Mouse (Mus musculus): ENCODE results near the gene Sod1. TPM values are rescaled to one million over a fixed set of nuclear protein-coding genes. Genes with fewer than 3 reads are reported as not detected.

The Sod1 gene
- 1,217 and 1,360 TPM in 2 replicates for total RNA-seq (2014; rRNA removed)
- 1,719 and 1,927 TPM in 2 replicates for polyA plus RNA-seq (2012; rRNA removed)

DNA sequence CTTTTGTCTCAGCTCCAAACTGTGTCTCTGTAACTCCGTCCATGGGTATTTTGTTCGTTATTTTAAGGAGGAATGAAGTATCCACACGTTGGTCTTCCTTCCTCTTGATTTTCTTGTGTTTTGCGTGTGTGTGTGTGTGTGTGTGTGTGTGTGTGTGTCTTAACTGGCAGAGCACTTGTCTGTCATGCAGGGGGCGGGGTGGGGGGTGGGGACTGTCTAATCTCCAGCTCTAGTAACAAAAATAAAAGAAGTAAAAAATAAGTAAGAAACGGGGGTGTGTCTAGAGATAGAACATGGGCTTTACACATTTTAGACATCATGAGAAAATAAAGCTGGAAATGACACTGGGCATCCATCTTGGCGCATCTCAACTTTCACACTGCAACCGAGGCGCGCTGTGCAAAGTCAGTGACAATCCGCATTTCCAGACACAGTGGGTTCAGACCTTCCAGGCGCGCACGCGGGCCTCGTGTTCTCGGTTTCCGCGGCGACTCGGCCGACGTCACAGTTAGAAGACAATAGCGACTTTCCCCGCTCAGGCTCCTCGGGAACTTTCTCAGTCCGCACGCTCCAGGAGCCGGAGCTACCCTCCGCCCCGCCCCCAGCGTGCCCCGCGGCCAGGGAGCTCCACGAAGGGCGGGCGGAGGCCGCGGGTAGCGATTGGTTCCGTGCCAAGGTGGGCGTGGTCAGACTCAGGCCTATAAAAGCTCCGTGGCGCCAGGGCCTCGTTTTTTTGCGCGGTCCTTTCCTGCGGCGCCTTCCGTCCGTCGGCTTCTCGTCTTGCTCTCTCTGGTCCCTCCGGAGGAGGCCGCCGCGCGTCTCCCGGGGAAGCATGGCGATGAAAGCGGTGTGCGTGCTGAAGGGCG, at the start of gene Sod1:
Gene Sod1 (plus strand): TSS at position 729 of the 866 bp plus-strand sequence.
- peaks cover 23% of the 10 kb centered on the region for H3K4me1 ChIP-seq (ENCODE audit: control insufficient read depth, insufficient read depth, low read length)
- TF ChIP-seq POLR2A (IDR thresholded peaks at IDR 0.05; ENCODE audit: extremely low read depth, insufficient read depth, low read length) = peak; percentile 97
- no peak for TF ChIP-seq CTCF (IDR thresholded peaks at IDR 0.05; ENCODE audit: low read depth, low read length)
- DNase-seq (ENCODE audit: extremely low read depth, low read depth, low spot score) = peak; percentile 75
- no peaks in the 10 kb centered on the region for H3K27me3 ChIP-seq (ENCODE audit: control insufficient read depth, insufficient read depth, low read length)
- H3K27ac ChIP-seq (replicated peaks; ENCODE audit: insufficient read depth, low read depth, low read length) = peak within 1 kb of the TSS; percentile 93
- H3K36me3 ChIP-seq (ENCODE audit: control insufficient read depth, insufficient read depth, low read length) = peaks cover 25% of the 10 kb centered on the region
- H3K9ac ChIP-seq (ENCODE audit: low read depth, low read length) = peak within 1 kb of the TSS; percentile 97
- H3K4me3 ChIP-seq (ENCODE audit: insufficient read depth, low read depth, low read length) = peak within 1 kb of the TSS; percentile 90
- 2% methylated on average over 63 of the region's 63 CpGs for WGBS
- H3K79me2 ChIP-seq (ENCODE audit: control insufficient read depth, insufficient read depth, low read length) = peaks cover 15% of the 10 kb centered on the region; the same call in 1 of the 2 replicates

DNA sequence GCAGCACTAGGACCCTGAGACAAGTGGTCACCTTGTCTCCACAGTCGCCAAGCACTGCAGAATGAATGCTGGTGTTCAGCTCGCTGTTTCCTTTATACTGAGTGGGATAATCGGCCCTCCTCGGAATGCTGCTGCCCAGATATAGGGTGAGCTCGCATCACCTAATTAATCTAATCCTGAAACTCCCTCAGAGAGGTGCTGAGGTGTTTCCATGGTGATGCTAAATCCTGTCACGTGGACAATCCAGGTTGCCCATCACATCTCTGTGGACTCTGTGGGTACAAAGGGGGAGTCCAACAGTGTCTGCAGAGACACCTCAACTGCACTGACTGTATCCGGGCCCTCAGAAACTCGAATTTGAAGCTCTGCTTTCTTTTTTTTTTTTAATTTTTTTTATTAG, 49.1 kb upstream of the Sod1 start:
- no peaks in the 10 kb centered on the region for H3K4me1 ChIP-seq (ENCODE audit: control insufficient read depth, insufficient read depth, low read length)
- H3K9ac ChIP-seq (ENCODE audit: low read depth, low read length) = no peak overlapping the region
- TF ChIP-seq POLR2A (IDR thresholded peaks at IDR 0.05; ENCODE audit: extremely low read depth, insufficient read depth, low read length) (no peak), CTCF (IDR thresholded peaks at IDR 0.05; ENCODE audit: low read depth, low read length) (no peak)
- H3K79me2 ChIP-seq (ENCODE audit: control insufficient read depth, insufficient read depth, low read length) = no peaks in the 10 kb centered on the region
- H3K36me3 ChIP-seq (ENCODE audit: control insufficient read depth, insufficient read depth, low read length) = no peaks in the 10 kb centered on the region
- no peak for DNase-seq (ENCODE audit: extremely low read depth, low read depth, low spot score)
- H3K27me3 ChIP-seq (ENCODE audit: control insufficient read depth, insufficient read depth, low read length) = no peaks in the 10 kb centered on the region
- no peak overlapping the region for H3K27ac ChIP-seq (replicated peaks; ENCODE audit: insufficient read depth, low read depth, low read length)
- WGBS = 79% methylated on average over 8 of the region's 8 CpGs
- no peak overlapping the region for H3K4me3 ChIP-seq (ENCODE audit: insufficient read depth, low read depth, low read length)

DNA sequence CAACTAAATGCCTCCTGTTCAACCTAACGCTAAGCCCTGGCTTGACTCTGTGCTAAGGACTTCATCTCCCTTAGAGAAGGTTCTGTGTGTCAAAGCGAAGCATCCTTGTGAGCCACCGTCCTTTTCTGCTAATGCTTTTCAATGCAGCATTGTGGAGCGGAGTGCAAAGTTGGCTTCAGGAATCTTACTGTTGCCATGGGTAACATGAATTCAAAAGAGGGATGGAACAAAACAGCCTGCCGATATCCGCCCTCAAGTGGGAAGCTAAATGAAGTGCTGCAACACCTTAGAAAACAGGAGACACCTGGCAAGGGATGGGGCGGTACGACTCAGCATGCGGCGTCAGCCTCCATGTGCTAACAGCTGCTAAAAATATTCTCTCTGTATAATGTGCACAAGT, 44.1 kb upstream of the Sod1 start:
- Histone ChIP-seq H3K27me3 (ENCODE audit: control insufficient read depth, insufficient read depth, low read length) (no peaks in the 10 kb centered on the region), H3K9ac (ENCODE audit: low read depth, low read length) (no peak overlapping the region), H3K79me2 (ENCODE audit: control insufficient read depth, insufficient read depth, low read length) (no peaks in the 10 kb centered on the region), H3K4me3 (ENCODE audit: insufficient read depth, low read depth, low read length) (no peak overlapping the region), H3K27ac (replicated peaks; ENCODE audit: insufficient read depth, low read depth, low read length) (no peak overlapping the region), H3K36me3 (ENCODE audit: control insufficient read depth, insufficient read depth, low read length) (no peaks in the 10 kb centered on the region), H3K4me1 (ENCODE audit: control insufficient read depth, insufficient read depth, low read length) (no peaks in the 10 kb centered on the region)
- WGBS = 68% methylated on average over 10 of the region's 10 CpGs
- TF ChIP-seq CTCF (IDR thresholded peaks at IDR 0.05; ENCODE audit: low read depth, low read length) (no peak), POLR2A (IDR thresholded peaks at IDR 0.05; ENCODE audit: extremely low read depth, insufficient read depth, low read length) (no peak)
- no peak for DNase-seq (ENCODE audit: extremely low read depth, low read depth, low spot score)

DNA sequence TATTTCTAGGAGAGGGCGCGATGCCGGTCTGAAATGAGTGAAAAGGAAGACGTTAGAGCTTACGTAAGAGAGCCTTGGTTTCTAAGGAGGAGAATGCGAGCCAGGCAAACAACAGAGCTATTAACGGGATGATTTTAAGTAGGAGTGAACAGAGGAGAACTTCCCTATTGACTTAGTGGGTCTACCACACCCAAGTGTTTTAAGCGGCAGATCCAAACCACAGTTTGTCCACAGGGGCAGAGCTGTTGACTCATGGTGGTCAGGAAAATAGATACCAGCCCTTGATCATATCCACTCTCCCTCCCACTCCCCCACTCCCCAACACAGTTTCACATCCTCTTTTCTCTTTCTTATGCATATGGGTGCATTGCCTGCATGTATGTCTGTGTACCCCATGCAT, 43.1 kb upstream of the Sod1 start:
- H3K4me3 ChIP-seq (ENCODE audit: insufficient read depth, low read depth, low read length) = no peak overlapping the region
- no peak overlapping the region for H3K27ac ChIP-seq (replicated peaks; ENCODE audit: insufficient read depth, low read depth, low read length)
- 65% methylated on average over 8 of the region's 8 CpGs for WGBS
- H3K79me2 ChIP-seq (ENCODE audit: control insufficient read depth, insufficient read depth, low read length) = no peaks in the 10 kb centered on the region
- no peaks in the 10 kb centered on the region for H3K27me3 ChIP-seq (ENCODE audit: control insufficient read depth, insufficient read depth, low read length)
- DNase-seq (ENCODE audit: extremely low read depth, low read depth, low spot score) = no peak
- no peaks in the 10 kb centered on the region for H3K36me3 ChIP-seq (ENCODE audit: control insufficient read depth, insufficient read depth, low read length)
- no peak for TF ChIP-seq CTCF (IDR thresholded peaks at IDR 0.05; ENCODE audit: low read depth, low read length)
- no peak for TF ChIP-seq POLR2A (IDR thresholded peaks at IDR 0.05; ENCODE audit: extremely low read depth, insufficient read depth, low read length)
- no peaks in the 10 kb centered on the region for H3K4me1 ChIP-seq (ENCODE audit: control insufficient read depth, insufficient read depth, low read length)
- H3K9ac ChIP-seq (ENCODE audit: low read depth, low read length) = no peak overlapping the region

DNA sequence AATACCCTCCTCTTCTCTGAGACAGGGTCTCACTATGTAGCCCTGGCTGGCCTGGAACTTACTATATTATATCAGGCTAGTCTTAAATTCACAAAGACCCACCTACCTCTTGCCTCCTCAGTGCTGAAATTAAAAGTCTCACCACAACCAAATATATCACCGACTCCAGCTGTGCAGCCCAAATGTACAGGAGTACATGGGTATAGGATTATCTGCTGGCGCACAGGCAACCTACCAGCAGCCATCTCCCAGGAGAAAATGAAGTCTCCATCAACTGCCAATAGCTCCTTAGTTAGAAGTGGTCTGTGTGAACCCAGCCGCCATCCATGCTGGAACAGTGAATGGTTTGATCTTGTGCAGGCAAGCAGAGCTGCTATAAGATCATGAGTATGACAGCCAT, 42.1 kb upstream of the Sod1 start:
- Histone ChIP-seq H3K79me2 (ENCODE audit: control insufficient read depth, insufficient read depth, low read length) (no peaks in the 10 kb centered on the region), H3K27ac (replicated peaks; ENCODE audit: insufficient read depth, low read depth, low read length) (no peak overlapping the region), H3K36me3 (ENCODE audit: control insufficient read depth, insufficient read depth, low read length) (no peaks in the 10 kb centered on the region), H3K4me1 (ENCODE audit: control insufficient read depth, insufficient read depth, low read length) (no peaks in the 10 kb centered on the region), H3K9ac (ENCODE audit: low read depth, low read length) (no peak overlapping the region), H3K27me3 (ENCODE audit: control insufficient read depth, insufficient read depth, low read length) (no peaks in the 10 kb centered on the region), H3K4me3 (ENCODE audit: insufficient read depth, low read depth, low read length) (no peak overlapping the region)
- DNase-seq (ENCODE audit: extremely low read depth, low read depth, low spot score) = no peak
- 88% methylated on average over 3 of the region's 3 CpGs for WGBS
- no peak for TF ChIP-seq CTCF (IDR thresholded peaks at IDR 0.05; ENCODE audit: low read depth, low read length)
- TF ChIP-seq POLR2A (IDR thresholded peaks at IDR 0.05; ENCODE audit: extremely low read depth, insufficient read depth, low read length) = no peak

DNA sequence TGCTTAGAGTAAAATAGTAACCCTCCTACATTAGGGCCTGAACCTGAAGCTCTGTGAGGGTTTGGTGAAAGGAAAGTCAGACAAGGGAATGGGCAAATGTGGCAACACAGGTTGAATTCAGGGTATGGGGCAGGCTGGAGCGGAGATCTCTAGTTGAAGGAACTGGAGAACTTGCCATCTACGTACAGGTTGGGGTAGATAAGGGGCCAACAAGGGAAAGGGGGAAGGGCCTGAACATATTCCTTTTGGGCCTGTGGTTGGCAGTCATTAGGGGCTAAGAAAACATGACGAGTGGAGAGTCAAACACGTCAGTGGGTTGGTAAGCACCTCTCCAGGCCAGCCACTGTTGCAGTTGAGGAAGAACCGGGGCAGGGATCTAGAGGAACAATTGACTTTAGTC, 40.7 kb upstream of the Sod1 start:
- TF ChIP-seq CTCF (IDR thresholded peaks at IDR 0.05; ENCODE audit: low read depth, low read length) (no peak), POLR2A (IDR thresholded peaks at IDR 0.05; ENCODE audit: extremely low read depth, insufficient read depth, low read length) (no peak)
- Histone ChIP-seq H3K79me2 (ENCODE audit: control insufficient read depth, insufficient read depth, low read length) (no peaks in the 10 kb centered on the region), H3K27me3 (ENCODE audit: control insufficient read depth, insufficient read depth, low read length) (no peaks in the 10 kb centered on the region), H3K9ac (ENCODE audit: low read depth, low read length) (no peak overlapping the region), H3K4me1 (ENCODE audit: control insufficient read depth, insufficient read depth, low read length) (no peaks in the 10 kb centered on the region), H3K36me3 (ENCODE audit: control insufficient read depth, insufficient read depth, low read length) (no peaks in the 10 kb centered on the region), H3K4me3 (ENCODE audit: insufficient read depth, low read depth, low read length) (no peak overlapping the region), H3K27ac (replicated peaks; ENCODE audit: insufficient read depth, low read depth, low read length) (no peak overlapping the region)
- 88% methylated on average over 5 of the region's 5 CpGs for WGBS
- DNase-seq (ENCODE audit: extremely low read depth, low read depth, low spot score) = no peak

Data from liver, adult 2 months (tissue).